Mouse (Mus musculus) embryo, embryonic 10.5 days (tissue): ENCODE measurements around the gene Acox2.
A peak's percentile ranks its signal among the peaks of the same experiment; 100 is the strongest.
"Not testable (repeated sequence)": the region's sequence is repeated elsewhere in the genome, so short reads cannot be mapped to it uniquely, and the experiment has no call there.

Experiments
- DNase-seq: peaks from one replicate; pipeline ENCODE4 v3.0.0-alpha.2; 2015; ENCODE audit warnings: low spot score

Acox2 gene

GRCm38 (mm10) chr14:8259166-8259565 lies at the start of gene Acox2:
TSS of gene Acox2 (minus strand) at chr14:8259353.
- no peak for DNase-seq

- DNase-seq: no peak
Measured at GRCm38 (mm10) chr14:8308650-8309049, 49.5 kb upstream of the Acox2 start.

GRCm38 (mm10) chr14:8306884-8307283 lies 47.7 kb upstream of the Acox2 start:
- DNase-seq: no peak

- DNase-seq: no peak
Measured at GRCm38 (mm10) chr14:8305014-8305413, 45.9 kb upstream of the Acox2 start.

- DNase-seq: no peak
Measured at GRCm38 (mm10) chr14:8304082-8304481, 44.9 kb upstream of the Acox2 start.

GRCm38 (mm10) chr14:8302687-8303086 lies 43.5 kb upstream of the Acox2 start:
- DNase-seq: no peak

GRCm38 (mm10) chr14:8300281-8300680 lies 41.1 kb upstream of the Acox2 start:
- DNase-seq: peak; percentile 85

- no peak for DNase-seq
Measured at GRCm38 (mm10) chr14:8297889-8298293, 38.7 kb upstream of the Acox2 start.

GRCm38 (mm10) chr14:8294257-8294656 lies 35.1 kb upstream of the Acox2 start:
- DNase-seq: no peak

- not testable (repeated sequence) for DNase-seq
Measured at GRCm38 (mm10) chr14:8286595-8286994, 27.4 kb upstream of the Acox2 start.

- no peak for DNase-seq
Measured at GRCm38 (mm10) chr14:8283784-8284183, 24.6 kb upstream of the Acox2 start.

GRCm38 (mm10) chr14:8271281-8271680 lies 12.1 kb upstream of the Acox2 start:
- DNase-seq: not testable (repeated sequence)

- DNase-seq: no peak
Measured at GRCm38 (mm10) chr14:8264378-8264777, 5.2 kb upstream of the Acox2 start.

- DNase-seq: no peak
Measured at GRCm38 (mm10) chr14:8262242-8262641, 3.1 kb upstream of the Acox2 start.

- no peak for DNase-seq
Measured at GRCm38 (mm10) chr14:8260214-8260613, 1.1 kb upstream of the Acox2 start.

GRCm38 (mm10) chr14:8258752-8259151 lies 401 bp downstream of the Acox2 start:
- no peak for DNase-seq

- DNase-seq: no peak
Measured at GRCm38 (mm10) chr14:8258335-8258627, 872 bp downstream of the Acox2 start.

- DNase-seq: no peak
Measured at GRCm38 (mm10) chr14:8257521-8258334, 1.4 kb downstream of the Acox2 start.

- DNase-seq: no peak
Measured at GRCm38 (mm10) chr14:8256881-8257280, 2.3 kb downstream of the Acox2 start.

GRCm38 (mm10) chr14:8256072-8256471 lies 3.1 kb downstream of the Acox2 start:
- DNase-seq: no peak

- peak; percentile 56 for DNase-seq
Measured at GRCm38 (mm10) chr14:8255076-8255729, 4.0 kb downstream of the Acox2 start.

GRCm38 (mm10) chr14:8251330-8251885 lies 7.7 kb downstream of the Acox2 start:
- DNase-seq: no peak

GRCm38 (mm10) chr14:8250141-8250871 lies 8.8 kb downstream of the Acox2 start:
- DNase-seq: no peak
